Comparison of ENCODE assay signal across 29 mouse cellular contexts in genomic region chr6:99043226-99043625, GRCm38 (mm10).
A peak's percentile ranks its signal among the peaks of the same experiment; 100 is the strongest.
DNase-seq lines count a peak whose midpoint lies in the region; ATAC-seq and TF ChIP-seq lines count a peak whose summit lies in the region.
"Had no signal": no experiment of that assay in that cellular context is flagged by ENCODE, and none has a peak within 500 bp of the region (broad histone marks: within the 10 kb centered on the region; RNA-seq: fewer than 3 reads in every experiment).

No protein-coding gene starts in this region.

- TF ChIP-seq CTCF in left cerebral cortex, adult 2 months (IDR thresholded peaks at IDR 0.05) = no peak
- TF ChIP-seq CTCF in stomach, postnatal 0 days (IDR thresholded peaks at IDR 0.05; ENCODE audit: low read depth) = no peak

- DNase-seq in heart, adult 11 months = peak; percentile 93
- DNase-seq in left cerebral cortex, adult 2 months (ENCODE audit: extremely low spot score in 1 of 2, low spot score in 2 of 2) = no peak
- no peak for DNase-seq in left cerebral cortex, postnatal 4 days
- DNase-seq in stomach, postnatal 0 days (ENCODE audit: low spot score) = no peak
- DNase-seq: cerebellum, adult 8-10 months; cerebellum, postnatal 25 days; gastrocnemius, adult 2 months; gastrocnemius, postnatal 36 days; heart, adult 2 months; kidney, adult 9 months; liver, embryonic 13.5 days; lung, adult 18-20 months; lung, postnatal 36 days; right cerebral cortex, adult 18-20 months; thymus, adult 2 months; thymus, postnatal 36 days had no signal

- H3K27ac ChIP-seq in heart, embryonic 11.5 days (ENCODE audit: low read depth, low read length) = no peak overlapping the region
- no peak overlapping the region; the same call in 1 of the 2 replicates for H3K27ac ChIP-seq in left cerebral cortex, adult 2 months
- no peak overlapping the region for H3K27ac ChIP-seq in stomach, embryonic 16.5 days (ENCODE audit: low read length)
- H3K27ac ChIP-seq in stomach, postnatal 0 days (replicated peaks) = no peak overlapping the region
- H3K27ac ChIP-seq in forebrain, embryonic 15.5 days (replicated peaks) = no peak overlapping the region
- H3K27ac ChIP-seq: gastrocnemius, adult 2 months; heart, adult 2 months; heart, embryonic 13.5 days; intestine, embryonic 15.5 days; layer of hippocampus, adult 2 months; limb, embryonic 10.5 days; limb, embryonic 15.5 days; liver, embryonic 13.5 days had no signal

- no peak for ATAC-seq in heart, embryonic 11.5 days (replicated peaks; ENCODE audit: insufficient number of reproducible peaks, low FRiP score, low TSS enrichment)
- peak; percentile 33; the same call in 1 of the 2 replicates for ATAC-seq in stomach, embryonic 16.5 days (ENCODE audit: insufficient read depth, low FRiP score)
- ATAC-seq in stomach, postnatal 0 days (ENCODE audit: low FRiP score, low TSS enrichment) = no peak
- no peak for ATAC-seq in forebrain, embryonic 15.5 days (replicated peaks)
- ATAC-seq: forebrain, embryonic 16.5 days; hindbrain, embryonic 16.5 days; midbrain, embryonic 16.5 days had no signal

- TF ChIP-seq EP300 in stomach, postnatal 0 days (optimal IDR thresholded peaks at IDR 0.05) = no peak

- 69% methylated on average over 7 of the region's 7 CpGs for WGBS in heart, embryonic 11.5 days (ENCODE audit: insufficient replicate concordance)
- 45% methylated on average over 7 of the region's 7 CpGs for WGBS in stomach, embryonic 16.5 days
- WGBS in stomach, postnatal 0 days = 49% methylated on average over 7 of the region's 7 CpGs
- 79% methylated on average over 7 of the region's 7 CpGs for WGBS in forebrain, embryonic 15.5 days

- H3K9ac ChIP-seq in heart, embryonic 11.5 days (ENCODE audit: low read depth, low read length) = no peak overlapping the region
- no peak overlapping the region for H3K9ac ChIP-seq in stomach, embryonic 16.5 days (ENCODE audit: low read length)
- H3K9ac ChIP-seq in stomach, postnatal 0 days (ENCODE audit: low read length) = no peak overlapping the region
- H3K9ac ChIP-seq in forebrain, embryonic 15.5 days (replicated peaks) = no peak overlapping the region
- H3K9ac ChIP-seq: heart, embryonic 13.5 days; intestine, embryonic 15.5 days; limb, embryonic 15.5 days; liver, embryonic 13.5 days had no signal

- intact Hi-C loops in left cerebral cortex, adult 2 months (cut with DNase I) = no loop called here
- intact Hi-C loops in left cerebral cortex, postnatal 4 days (cut with DNase I) = no loop called here

- no peaks in the 10 kb centered on the region for H3K36me3 ChIP-seq in heart, embryonic 11.5 days (ENCODE audit: control insufficient read depth, insufficient read depth, low read length)
- H3K36me3 ChIP-seq in stomach, embryonic 16.5 days (ENCODE audit: control insufficient read depth, insufficient read depth, low read length) = no peaks in the 10 kb centered on the region
- H3K36me3 ChIP-seq in stomach, postnatal 0 days (ENCODE audit: control insufficient read depth, insufficient read depth, low read length) = no peaks in the 10 kb centered on the region
- no peaks in the 10 kb centered on the region for H3K36me3 ChIP-seq in forebrain, embryonic 15.5 days
- H3K36me3 ChIP-seq: heart, embryonic 13.5 days; intestine, embryonic 15.5 days; limb, embryonic 10.5 days; limb, embryonic 15.5 days; liver, embryonic 13.5 days had no signal

- no peak overlapping the region for H3K4me2 ChIP-seq in heart, embryonic 11.5 days
- no peak overlapping the region for H3K4me2 ChIP-seq in stomach, embryonic 16.5 days (ENCODE audit: low read depth, low read length)
- H3K4me2 ChIP-seq in stomach, postnatal 0 days (replicated peaks; ENCODE audit: low read depth) = no peak overlapping the region
- H3K4me2 ChIP-seq in forebrain, embryonic 15.5 days (replicated peaks) = no peak overlapping the region
- H3K4me2 ChIP-seq: heart, embryonic 13.5 days; intestine, embryonic 15.5 days; limb, embryonic 15.5 days; liver, embryonic 13.5 days; midbrain, embryonic 11.5 days had no signal

- no peaks in the 10 kb centered on the region for H3K4me1 ChIP-seq in heart, embryonic 11.5 days (ENCODE audit: control insufficient read depth, insufficient read depth, low read length)
- H3K4me1 ChIP-seq in stomach, embryonic 16.5 days (ENCODE audit: control insufficient read depth, insufficient read depth, low read length) = 0 out of 2 replicates have a peak, but pooled peaks cover 7% of the 10 kb centered on the region
- H3K4me1 ChIP-seq in stomach, postnatal 0 days (replicated peaks; ENCODE audit: control insufficient read depth, insufficient read depth) = no peaks in the 10 kb centered on the region
- no peaks in the 10 kb centered on the region for H3K4me1 ChIP-seq in forebrain, embryonic 15.5 days

- no peaks in the 10 kb centered on the region for H3K9me3 ChIP-seq in heart, embryonic 11.5 days (replicated peaks; ENCODE audit: control insufficient read depth, low read length)
- no peaks in the 10 kb centered on the region for H3K9me3 ChIP-seq in stomach, embryonic 16.5 days (replicated peaks; ENCODE audit: control insufficient read depth, low read length)
- H3K9me3 ChIP-seq in stomach, postnatal 0 days (ENCODE audit: control insufficient read depth, low read length) = no peaks in the 10 kb centered on the region
- no peaks in the 10 kb centered on the region for H3K9me3 ChIP-seq in forebrain, embryonic 15.5 days
- H3K9me3 ChIP-seq: G1E; heart, embryonic 13.5 days; intestine, embryonic 15.5 days; limb, embryonic 10.5 days; limb, embryonic 15.5 days; liver, embryonic 13.5 days had no signal

- no peak overlapping the region for H3K4me3 ChIP-seq in heart, embryonic 11.5 days (ENCODE audit: low read depth, low read length)
- H3K4me3 ChIP-seq in left cerebral cortex, adult 2 months = peak overlapping the region; percentile 28
- no peak overlapping the region for H3K4me3 ChIP-seq in stomach, embryonic 16.5 days (replicated peaks; ENCODE audit: low read length)
- no peak overlapping the region for H3K4me3 ChIP-seq in stomach, postnatal 0 days (ENCODE audit: low read depth, low read length)
- no peak overlapping the region for H3K4me3 ChIP-seq in forebrain, embryonic 15.5 days
- H3K4me3 ChIP-seq: gastrocnemius, adult 2 months; heart, adult 2 months; heart, embryonic 13.5 days; intestine, embryonic 15.5 days; layer of hippocampus, adult 2 months; limb, embryonic 10.5 days; limb, embryonic 15.5 days; liver, embryonic 13.5 days had no signal

- no peaks in the 10 kb centered on the region for H3K27me3 ChIP-seq in heart, embryonic 11.5 days (ENCODE audit: control insufficient read depth, insufficient read depth, low read length)
- no peaks in the 10 kb centered on the region for H3K27me3 ChIP-seq in stomach, embryonic 16.5 days (ENCODE audit: control insufficient read depth, insufficient read depth, low read length)
- H3K27me3 ChIP-seq in stomach, postnatal 0 days (ENCODE audit: control insufficient read depth, insufficient read depth, low read length) = no peaks in the 10 kb centered on the region
- no peaks in the 10 kb centered on the region for H3K27me3 ChIP-seq in forebrain, embryonic 15.5 days
- H3K27me3 ChIP-seq: heart, embryonic 13.5 days; intestine, embryonic 15.5 days; limb, embryonic 15.5 days; liver, embryonic 13.5 days had no signal
